ENCODE assay signal across 7 mouse cellular contexts in genomic region chr11:42418996-42419782, GRCm38 (mm10). TPM values are rescaled to one million over a fixed set of nuclear protein-coding genes. Genes with fewer than 3 reads are reported as not detected.
DNase-seq lines count a peak whose midpoint lies in the region; ATAC-seq and TF ChIP-seq lines count a peak whose summit lies in the region.

TSS of gene Gabrb2 (plus strand) at chr11:42419757.

- H3K4me2 ChIP-seq in lung, embryonic 16.5 days (ENCODE audit: low read depth, low read length) = peak within 1 kb of the TSS; percentile 68
- H3K4me2 ChIP-seq in embryonic facial prominence, embryonic 11.5 days (ENCODE audit: low read depth, low read length) = peak within 1 kb of the TSS; percentile 91
- H3K4me2 ChIP-seq in intestine, embryonic 16.5 days (ENCODE audit: low read depth, low read length) = peak within 1 kb of the TSS; percentile 83
- H3K4me2 ChIP-seq in midbrain, embryonic 15.5 days = peak within 1 kb of the TSS; percentile 69

- ATAC-seq in lung, embryonic 16.5 days (ENCODE audit: low read depth) = no peak
- ATAC-seq in embryonic facial prominence, embryonic 11.5 days (replicated peaks; ENCODE audit: insufficient number of reproducible peaks, low FRiP score, low TSS enrichment, low read depth) = no peak
- no peak for ATAC-seq in intestine, embryonic 16.5 days
- ATAC-seq in midbrain, embryonic 15.5 days (replicated peaks) = peak; percentile 12

- H3K27ac ChIP-seq in lung, embryonic 16.5 days (ENCODE audit: low read length) = no peak within 1 kb of the TSS
- no peak within 1 kb of the TSS for H3K27ac ChIP-seq in embryonic facial prominence, embryonic 11.5 days (replicated peaks; ENCODE audit: low read depth, low read length)
- no peak within 1 kb of the TSS for H3K27ac ChIP-seq in intestine, embryonic 16.5 days (ENCODE audit: low read length)
- peak within 1 kb of the TSS; percentile 95 for H3K27ac ChIP-seq in midbrain, embryonic 15.5 days

- TF ChIP-seq CTCF in lung, adult 2 months (IDR thresholded peaks at IDR 0.05; ENCODE audit: insufficient read depth, low read length) = no peak

- H3K4me3 ChIP-seq in lung, embryonic 16.5 days (ENCODE audit: low read length) = peak within 1 kb of the TSS; percentile 46
- no peak within 1 kb of the TSS for H3K4me3 ChIP-seq in lung, adult 2 months (replicated peaks; ENCODE audit: extremely low read depth, low read depth, low read length)
- peak within 1 kb of the TSS; percentile 48 for H3K4me3 ChIP-seq in embryonic facial prominence, embryonic 11.5 days (ENCODE audit: low read depth, low read length)
- peak within 1 kb of the TSS; percentile 51 for H3K4me3 ChIP-seq in intestine, embryonic 16.5 days (ENCODE audit: low read length)
- peak within 1 kb of the TSS; percentile 72 for H3K4me3 ChIP-seq in midbrain, embryonic 15.5 days

- DNase-seq in lung, adult 2 months = no peak
- no peak for DNase-seq in embryonic facial prominence, embryonic 11.5 days (ENCODE audit: low spot score)
- DNase-seq in adrenal gland, adult 8-10 months = no peak
- no peak for DNase-seq in T-cell, adult 2 months (ENCODE audit: low spot score)

- no peak for TF ChIP-seq POLR2A in lung, adult 2 months (IDR thresholded peaks at IDR 0.05; ENCODE audit: borderline replicate concordance, extremely low read depth, low read depth, low read length)

- no peaks in the 10 kb centered on the region; the same call in 1 of the 2 replicates for H3K4me1 ChIP-seq in lung, embryonic 16.5 days (replicated peaks; ENCODE audit: control insufficient read depth, insufficient read depth, low read length)
- H3K4me1 ChIP-seq in lung, adult 2 months (ENCODE audit: control insufficient read depth, insufficient read depth, low read length) = no peaks in the 10 kb centered on the region
- H3K4me1 ChIP-seq in embryonic facial prominence, embryonic 11.5 days (ENCODE audit: control insufficient read depth, insufficient read depth, low read length) = no peaks in the 10 kb centered on the region
- H3K4me1 ChIP-seq in intestine, embryonic 16.5 days (ENCODE audit: control insufficient read depth, insufficient read depth, low read length) = 0 out of 2 replicates have a peak, but pooled peaks cover 2% of the 10 kb centered on the region
- H3K4me1 ChIP-seq in midbrain, embryonic 15.5 days = peaks cover 22% of the 10 kb centered on the region

- 26% methylated on average over 19 of the region's 20 CpGs for WGBS in lung, embryonic 16.5 days
- WGBS in lung, adult 2 months = 22% methylated on average over 20 of the region's 20 CpGs
- 23% methylated on average over 19 of the region's 20 CpGs for WGBS in embryonic facial prominence, embryonic 11.5 days
- WGBS in intestine, embryonic 16.5 days = 30% methylated on average over 19 of the region's 20 CpGs
- 26% methylated on average over 20 of the region's 20 CpGs for WGBS in midbrain, embryonic 15.5 days

- H3K9me3 ChIP-seq in lung, embryonic 16.5 days (ENCODE audit: control insufficient read depth, low read length) = no peaks in the 10 kb centered on the region
- H3K9me3 ChIP-seq in embryonic facial prominence, embryonic 11.5 days (replicated peaks; ENCODE audit: control insufficient read depth, low read length) = no peaks in the 10 kb centered on the region
- H3K9me3 ChIP-seq in intestine, embryonic 16.5 days (ENCODE audit: control insufficient read depth, low read length) = no peaks in the 10 kb centered on the region
- no peaks in the 10 kb centered on the region for H3K9me3 ChIP-seq in midbrain, embryonic 15.5 days

- H3K9ac ChIP-seq in lung, embryonic 16.5 days (ENCODE audit: low read length) = peak within 1 kb of the TSS; percentile 44; the same call in 1 of the 2 replicates
- peak within 1 kb of the TSS; percentile 39 for H3K9ac ChIP-seq in embryonic facial prominence, embryonic 11.5 days (replicated peaks; ENCODE audit: low read length)
- H3K9ac ChIP-seq in intestine, embryonic 16.5 days (ENCODE audit: low read depth, low read length) = peak within 1 kb of the TSS; percentile 45
- peak within 1 kb of the TSS; percentile 73 for H3K9ac ChIP-seq in midbrain, embryonic 15.5 days

- H3K27me3 ChIP-seq in lung, embryonic 16.5 days (ENCODE audit: control insufficient read depth, insufficient read depth, low read depth, low read length) = peaks cover 3% of the 10 kb centered on the region; the same call in 1 of the 2 replicates
- H3K27me3 ChIP-seq in embryonic facial prominence, embryonic 11.5 days (ENCODE audit: control insufficient read depth, insufficient read depth, low read length) = no peaks in the 10 kb centered on the region
- peaks cover 4% of the 10 kb centered on the region; the same call in 1 of the 2 replicates for H3K27me3 ChIP-seq in intestine, embryonic 16.5 days (replicated peaks; ENCODE audit: control insufficient read depth, insufficient read depth, low read length)
- H3K27me3 ChIP-seq in midbrain, embryonic 15.5 days (replicated peaks) = no peaks in the 10 kb centered on the region

- H3K36me3 ChIP-seq in lung, embryonic 16.5 days (ENCODE audit: control insufficient read depth, insufficient read depth, low read length) = no peaks in the 10 kb centered on the region
- H3K36me3 ChIP-seq in embryonic facial prominence, embryonic 11.5 days (replicated peaks; ENCODE audit: control insufficient read depth, insufficient read depth, low read depth, low read length) = no peaks in the 10 kb centered on the region
- H3K36me3 ChIP-seq in intestine, embryonic 16.5 days (ENCODE audit: control insufficient read depth, insufficient read depth, low read length) = no peaks in the 10 kb centered on the region
- H3K36me3 ChIP-seq in midbrain, embryonic 15.5 days (replicated peaks) = no peaks in the 10 kb centered on the region

RNA-seq across cellular contexts. Expression of gene Gabrb2, which starts in this region (rescaled TPM):
- 0.36 and 1.1 TPM in 2 replicates for polyA plus RNA-seq in lung, embryonic 16.5 days (2015; fragmentation: Nextera tagmentation; extraction: Ambion mirVana)
- not detected in 2 replicates for polyA plus RNA-seq in lung, adult 2 months (2012; rRNA removed)
- 2.8 and 3.4 TPM in 2 replicates for polyA plus RNA-seq in embryonic facial prominence, embryonic 11.5 days (2014; fragmentation: Nextera tagmentation; extraction: Ambion mirVana)
- polyA plus RNA-seq in intestine, embryonic 16.5 days (2015; fragmentation: Nextera tagmentation; extraction: Ambion mirVana) = 0.93 TPM in 2 replicates
- 44.2 and 50.7 TPM in 2 replicates for polyA plus RNA-seq in midbrain, embryonic 15.5 days (2015; fragmentation: Nextera tagmentation; extraction: Ambion mirVana)
- under 1 TPM in 2 of 4 experiments, not detected in 2; 0.08 to 0.18 TPM for total RNA-seq in adrenal gland, adult 8-10 months (2022)

Comparison
In these comparisons a context has a peak if more than half of its experiments do, and no peak if none do; other contexts are left out.
1. RNA of gene Gabrb2 (polyA plus RNA-seq): 44.2 to 50.7 TPM in midbrain, embryonic 15.5 days; 2.8 to 3.4 TPM in embryonic facial prominence, embryonic 11.5 days, 0.36 to 1.1 TPM in lung, embryonic 16.5 days, 0.93 TPM in intestine, embryonic 16.5 days and not detected in lung, adult 2 months; every median in the first group is over 10 times any median in the second.
2. Peak in every context shown above with its lines, with median percentiles within 50 percentile points of each other: H3K4me2 ChIP-seq and H3K9ac ChIP-seq.